Mouse (Mus musculus): ENCODE measurements at regions not wholly inside any gene's neighbourhood (a gene's known extent, or its start where the extent isn't known, plus 50 kb on each side); places are given as distances from the start of the nearest gene placed in this dataset.

GRCm38 (mm10) chr12:51058569-51058968, 289.3 kb upstream of the G2e3 start:
- TF ChIP-seq EP300 (IDR thresholded peaks at IDR 0.05; ENCODE audit: low read depth in 1 of 2, low read length in 2 of 2) (no peak), TCF12 (IDR thresholded peaks at IDR 0.05; ENCODE audit: low read depth, low read length) (no peak)

All from MEL (cell line).